Mouse (Mus musculus): ENCODE measurements around the gene Ccdc187. TPM values are rescaled to one million over a fixed set of nuclear protein-coding genes. Genes with fewer than 3 reads are reported as not detected.

Gene Ccdc187
- polyA plus RNA-seq, 1 experiment from 2014 or later: not detected

DNA sequence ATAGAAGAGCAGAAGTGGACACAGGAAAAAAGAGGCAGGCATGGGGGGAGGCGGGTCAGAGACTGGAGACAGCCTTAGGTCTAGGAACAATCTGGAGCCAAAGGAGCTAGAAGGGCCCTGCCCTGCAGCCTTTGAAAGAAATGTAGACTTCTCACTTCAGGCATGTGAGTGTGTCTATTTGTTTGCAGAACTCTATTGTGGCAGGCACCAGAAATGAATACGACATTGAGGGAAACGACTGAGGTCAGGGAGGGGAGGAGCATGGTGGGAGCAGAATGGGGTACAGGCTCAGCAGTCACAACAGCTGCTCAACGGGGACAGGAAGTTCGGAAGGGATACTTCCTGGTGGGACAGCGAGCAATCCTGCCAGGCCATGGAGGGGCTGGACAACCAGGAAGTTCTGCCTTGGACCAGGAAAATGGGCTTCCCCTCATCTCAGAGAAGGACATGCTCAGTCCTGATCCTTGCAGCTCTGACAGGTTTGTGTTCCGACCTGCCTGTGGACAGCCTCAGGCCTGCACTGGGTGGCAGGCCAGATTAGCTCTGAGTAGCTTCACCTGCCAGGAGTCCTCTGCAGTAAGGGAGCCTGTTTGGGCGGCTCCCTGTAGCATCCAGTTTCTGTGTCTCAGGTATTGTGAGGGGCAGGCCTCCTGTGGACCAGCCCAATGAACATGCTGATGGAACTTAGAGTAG is 41.7 kb downstream of the Ccdc187 start:
- no peak for DNase-seq (ENCODE audit: low spot score)
- peaks cover 76% of the 10 kb centered on the region for H3K27me3 ChIP-seq (ENCODE audit: insufficient read depth, poor library complexity, severe bottlenecking)
- H3K4me3 ChIP-seq: no peak overlapping the region
- H3K9me3 ChIP-seq: no peaks in the 10 kb centered on the region
- 61% methylated on average over 8 of the region's 8 CpGs for WGBS
- H3K36me3 ChIP-seq: no peaks in the 10 kb centered on the region
- H3K27ac ChIP-seq: no peak overlapping the region
- no peaks in the 10 kb centered on the region for H3K4me1 ChIP-seq

DNA sequence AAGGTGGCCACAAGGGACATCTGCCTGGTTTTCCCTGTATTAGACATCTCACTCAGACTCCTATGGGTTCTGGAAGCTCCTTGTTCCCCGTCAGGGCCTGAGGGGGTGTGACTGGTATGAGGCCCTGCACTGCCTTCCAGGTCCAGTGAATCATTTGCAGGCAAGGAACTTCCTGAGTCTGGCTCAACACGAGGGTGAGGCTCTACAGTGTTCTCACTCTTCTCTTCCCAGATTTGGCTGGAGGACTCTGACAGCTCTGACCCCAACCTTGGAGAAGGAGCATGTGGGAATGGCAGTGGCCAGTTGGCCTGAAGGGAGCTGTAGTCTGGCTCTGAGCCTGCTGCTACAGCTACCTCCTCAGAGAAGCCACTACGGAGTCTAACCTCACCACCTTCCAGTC is 46.8 kb downstream of the Ccdc187 start:
- no peak for DNase-seq (ENCODE audit: low spot score)
- H3K4me3 ChIP-seq: no peak overlapping the region
- no peaks in the 10 kb centered on the region for H3K9me3 ChIP-seq
- H3K27me3 ChIP-seq (ENCODE audit: insufficient read depth, poor library complexity, severe bottlenecking): peaks cover 43% of the 10 kb centered on the region
- H3K27ac ChIP-seq: no peak overlapping the region
- 51% methylated on average over 3 of the region's 3 CpGs for WGBS
- H3K36me3 ChIP-seq: no peaks in the 10 kb centered on the region
- no peaks in the 10 kb centered on the region for H3K4me1 ChIP-seq

DNA sequence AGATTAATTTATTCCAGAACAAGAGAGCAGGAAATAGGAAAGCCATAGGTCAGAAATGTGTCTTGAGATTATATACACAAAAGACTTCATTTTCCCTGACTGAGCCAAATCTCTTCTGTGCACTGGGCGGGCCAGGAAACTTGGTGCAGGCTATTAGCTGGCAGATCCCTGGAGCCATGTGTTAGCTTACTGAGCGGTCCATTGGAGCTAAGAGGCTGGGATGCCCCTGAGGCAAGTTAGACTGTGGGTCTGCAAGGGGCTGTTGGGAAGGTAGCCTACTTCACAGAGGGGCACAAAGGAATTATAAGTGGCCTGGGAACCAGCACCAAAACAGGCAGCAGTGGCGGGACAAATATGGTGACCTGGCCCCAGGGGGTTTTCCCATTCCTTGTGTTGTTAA is 53.5 kb downstream of the Ccdc187 start:
- Histone ChIP-seq H3K36me3 (no peaks in the 10 kb centered on the region), H3K27ac (no peak overlapping the region), H3K4me3 (no peak overlapping the region), H3K9me3 (no peaks in the 10 kb centered on the region), H3K27me3 (ENCODE audit: insufficient read depth, poor library complexity, severe bottlenecking) (no peaks in the 10 kb centered on the region), H3K4me1 (peaks cover 12% of the 10 kb centered on the region)
- DNase-seq (ENCODE audit: low spot score): no peak
- WGBS: 71% methylated on average over 3 of the region's 3 CpGs

DNA sequence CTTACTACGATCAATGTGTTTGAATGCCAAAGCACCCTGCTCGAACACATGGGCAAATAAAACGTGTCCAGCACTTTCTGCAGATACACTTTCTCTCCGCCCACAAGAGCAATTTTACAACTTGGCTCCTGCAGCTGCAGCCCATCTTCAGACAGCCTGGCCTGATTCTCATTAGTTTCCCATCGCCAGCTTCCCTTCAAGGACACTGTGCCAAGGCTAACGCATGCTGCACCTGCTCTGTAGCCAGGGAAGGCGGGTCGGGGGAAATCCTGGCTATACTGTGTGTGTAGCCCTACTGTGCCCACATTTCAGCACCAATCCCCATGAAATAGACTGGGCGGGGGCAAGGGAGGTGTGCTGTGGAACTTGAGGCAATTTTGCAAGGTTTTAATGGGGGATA is 54.0 kb downstream of the Ccdc187 start:
- no peak overlapping the region for H3K27ac ChIP-seq
- peaks cover 14% of the 10 kb centered on the region for H3K4me1 ChIP-seq
- no peak overlapping the region for H3K4me3 ChIP-seq
- no peaks in the 10 kb centered on the region for H3K36me3 ChIP-seq
- no peak for DNase-seq (ENCODE audit: low spot score)
- H3K27me3 ChIP-seq (ENCODE audit: insufficient read depth, poor library complexity, severe bottlenecking): no peaks in the 10 kb centered on the region
- no peaks in the 10 kb centered on the region for H3K9me3 ChIP-seq
- WGBS: 67% methylated on average over 9 of the region's 9 CpGs

DNA sequence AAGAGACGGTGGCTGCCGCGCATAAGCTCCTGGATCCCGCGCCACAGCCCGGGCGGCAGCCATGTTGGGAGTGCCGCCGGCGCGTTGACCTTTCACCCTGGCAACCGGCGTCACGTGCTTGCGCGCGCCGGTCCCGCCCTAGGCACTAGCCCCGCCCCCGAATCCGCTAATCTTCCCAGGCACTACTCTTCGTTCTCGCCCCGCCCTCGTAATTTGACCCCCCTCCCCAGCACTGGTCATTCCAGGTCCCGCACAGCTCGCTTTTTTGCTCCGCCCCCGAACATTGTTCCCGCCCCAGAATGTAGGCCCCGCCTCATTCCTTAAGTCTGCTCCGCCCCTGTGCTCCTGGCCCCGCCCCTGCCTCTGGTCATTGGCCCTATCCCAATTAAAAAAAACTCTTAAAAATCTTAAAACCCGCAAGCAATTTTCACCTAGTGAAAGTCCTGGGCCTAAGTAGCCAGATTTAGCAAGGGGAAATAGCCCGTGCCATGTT is 57.0 kb downstream of the Ccdc187 start, which contains the start of gene Qsox2:
TSS of gene Qsox2 (minus strand) at position 236 of the 493 bp plus-strand sequence.
- Histone ChIP-seq H3K4me1 (peaks cover 38% of the 10 kb centered on the region), H3K27me3 (ENCODE audit: insufficient read depth, poor library complexity, severe bottlenecking) (no peaks in the 10 kb centered on the region), H3K4me3 (peak within 1 kb of the TSS; percentile 94), H3K27ac (peak within 1 kb of the TSS; percentile 91), H3K36me3 (no peaks in the 10 kb centered on the region), H3K9me3 (no peaks in the 10 kb centered on the region)
- 1% methylated on average over 36 of the region's 36 CpGs for WGBS
- peak; percentile 99 for DNase-seq (ENCODE audit: low spot score)

DNA sequence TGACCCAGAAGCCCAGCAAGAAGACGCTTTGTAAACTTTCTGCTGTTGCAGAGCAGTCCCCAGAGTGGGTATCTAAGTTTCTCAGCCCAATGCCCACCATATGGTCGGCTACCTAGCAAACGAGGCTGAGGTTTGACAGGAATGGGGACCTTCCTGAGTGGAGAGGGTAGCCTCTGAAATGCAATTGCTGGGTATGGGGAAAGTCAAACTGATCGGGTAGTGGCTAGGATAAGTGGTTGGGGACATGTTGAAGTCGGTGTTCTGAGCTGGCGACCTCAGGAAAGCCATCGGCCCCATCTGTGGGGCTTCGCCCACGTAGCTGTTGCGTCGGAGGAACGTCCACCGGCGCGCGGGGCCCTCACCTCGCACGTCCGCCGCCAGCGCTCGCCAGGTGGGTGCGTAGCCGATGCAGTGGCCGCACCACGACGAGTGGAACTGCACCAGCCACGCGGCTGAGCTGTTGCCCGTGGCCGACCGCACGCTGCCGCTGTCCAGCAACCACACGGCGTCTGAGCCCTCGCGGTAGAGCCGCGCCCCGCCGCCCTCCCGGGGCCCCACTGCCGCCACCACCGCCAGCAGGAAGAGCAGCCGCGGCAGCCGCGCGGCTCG is 57.6 kb downstream of the Ccdc187 start:
- WGBS: under 1% methylated on average over 51 of the region's 51 CpGs
- H3K27ac ChIP-seq: peak overlapping the region; percentile 91
- H3K4me3 ChIP-seq: peak overlapping the region; percentile 94
- peaks cover 43% of the 10 kb centered on the region for H3K4me1 ChIP-seq
- no peaks in the 10 kb centered on the region for H3K27me3 ChIP-seq (ENCODE audit: insufficient read depth, poor library complexity, severe bottlenecking)
- no peak for DNase-seq (ENCODE audit: low spot score)
- no peaks in the 10 kb centered on the region for H3K36me3 ChIP-seq
- H3K9me3 ChIP-seq: no peaks in the 10 kb centered on the region

DNA sequence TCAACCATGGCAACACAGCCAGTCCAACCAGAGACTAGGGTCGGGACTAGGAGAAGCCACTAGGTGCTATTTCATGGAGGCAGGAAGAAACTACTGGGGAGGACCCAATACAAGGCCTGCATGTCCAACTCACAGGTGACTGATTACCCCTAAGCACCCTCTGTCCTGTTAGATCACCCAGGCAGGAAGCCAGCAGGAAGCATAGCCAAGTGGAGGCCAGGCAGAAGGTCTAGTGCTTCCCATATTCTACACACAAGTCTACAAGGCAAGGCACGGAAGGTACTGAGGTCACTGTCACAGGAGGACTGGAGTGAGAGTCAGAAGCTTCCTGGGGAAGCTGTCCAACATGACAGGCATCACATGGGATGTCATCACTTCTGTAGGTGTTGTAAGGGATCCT is 59.6 kb downstream of the Ccdc187 start:
- 0 out of 2 replicates have a peak overlapping the region, but pooled peaks have one; percentile 12 for H3K4me3 ChIP-seq
- no peaks in the 10 kb centered on the region for H3K27me3 ChIP-seq (ENCODE audit: insufficient read depth, poor library complexity, severe bottlenecking)
- 70% methylated on average over 2 of the region's 2 CpGs for WGBS
- H3K36me3 ChIP-seq: no peaks in the 10 kb centered on the region
- no peak overlapping the region for H3K27ac ChIP-seq
- peaks cover 49% of the 10 kb centered on the region for H3K4me1 ChIP-seq
- no peaks in the 10 kb centered on the region for H3K9me3 ChIP-seq
- DNase-seq (ENCODE audit: low spot score): no peak

DNA sequence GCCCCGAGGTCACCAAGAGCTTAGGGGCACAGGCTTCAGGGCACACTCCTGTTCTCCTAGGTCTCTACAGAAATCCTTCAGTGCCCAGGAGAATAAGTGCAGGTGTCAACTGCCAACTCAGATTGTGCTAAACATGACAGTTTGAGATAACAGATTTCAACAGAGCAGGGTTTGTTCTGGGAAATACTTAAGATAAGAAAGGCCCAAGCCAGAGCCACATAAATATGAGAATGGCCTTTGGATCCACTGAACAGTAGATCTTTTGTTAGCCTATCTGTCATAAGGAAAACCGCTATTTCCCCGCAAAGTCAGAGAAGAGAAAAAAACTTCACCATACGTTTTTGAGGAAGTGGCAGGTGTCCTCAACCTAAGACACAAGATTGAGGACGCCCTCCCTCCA is 60.1 kb downstream of the Ccdc187 start:
- no peak for DNase-seq (ENCODE audit: low spot score)
- Histone ChIP-seq H3K27me3 (ENCODE audit: insufficient read depth, poor library complexity, severe bottlenecking) (no peaks in the 10 kb centered on the region), H3K4me3 (0 out of 2 replicates have a peak overlapping the region, but pooled peaks have one; percentile 12), H3K27ac (no peak overlapping the region), H3K4me1 (peaks cover 49% of the 10 kb centered on the region), H3K9me3 (no peaks in the 10 kb centered on the region), H3K36me3 (no peaks in the 10 kb centered on the region)
- WGBS: 57% methylated on average over 5 of the region's 5 CpGs

DNA sequence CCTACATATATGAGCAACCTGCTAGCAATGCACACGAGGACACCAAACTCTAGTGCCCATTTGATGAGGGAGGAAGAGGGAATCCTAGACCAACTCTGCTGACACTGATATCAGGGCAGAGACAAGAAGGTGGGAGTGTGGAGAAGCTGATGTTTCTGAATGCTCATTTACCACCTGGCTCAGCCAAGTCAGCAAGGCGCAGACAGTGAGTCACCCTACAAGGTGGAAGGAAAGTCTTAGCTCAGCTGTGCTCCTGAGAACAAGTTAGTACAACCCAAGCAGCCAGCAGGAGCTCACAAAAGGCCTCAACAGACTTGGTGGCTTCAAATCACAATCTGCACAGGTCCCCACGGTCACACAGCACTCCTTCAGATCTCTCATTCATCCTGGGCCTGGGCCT is 63.0 kb downstream of the Ccdc187 start:
- Histone ChIP-seq H3K27me3 (ENCODE audit: insufficient read depth, poor library complexity, severe bottlenecking) (no peaks in the 10 kb centered on the region), H3K36me3 (no peaks in the 10 kb centered on the region), H3K4me1 (peaks cover 42% of the 10 kb centered on the region), H3K9me3 (no peaks in the 10 kb centered on the region), H3K27ac (no peak overlapping the region), H3K4me3 (no peak overlapping the region)
- WGBS: 69% methylated on average over 3 of the region's 3 CpGs
- no peak for DNase-seq (ENCODE audit: low spot score)

DNA sequence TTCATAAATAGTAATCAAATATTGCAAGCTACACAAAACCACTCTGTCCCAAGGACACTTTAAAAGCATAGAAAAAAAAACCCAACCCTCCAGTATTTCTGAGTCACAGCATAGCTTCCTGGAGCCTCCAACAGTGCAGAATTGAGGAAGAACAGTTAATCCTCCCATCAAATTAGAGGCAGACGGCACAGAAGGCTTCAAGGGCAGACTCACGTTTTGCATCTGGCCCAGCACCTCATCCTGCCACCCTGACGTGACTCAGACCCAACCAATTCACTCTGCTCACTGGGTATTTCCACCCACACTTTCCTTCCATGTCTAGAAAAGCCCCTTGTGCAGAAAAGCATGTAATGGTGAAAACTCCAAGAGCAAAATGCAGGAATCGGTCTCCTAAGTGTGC is 64.1 kb downstream of the Ccdc187 start:
- peaks cover 34% of the 10 kb centered on the region for H3K4me1 ChIP-seq
- no peaks in the 10 kb centered on the region for H3K27me3 ChIP-seq (ENCODE audit: insufficient read depth, poor library complexity, severe bottlenecking)
- no peak overlapping the region for H3K27ac ChIP-seq
- no peak for DNase-seq (ENCODE audit: low spot score)
- 59% methylated on average over 4 of the region's 4 CpGs for WGBS
- no peak overlapping the region for H3K4me3 ChIP-seq
- H3K36me3 ChIP-seq: no peaks in the 10 kb centered on the region
- no peaks in the 10 kb centered on the region for H3K9me3 ChIP-seq

DNA sequence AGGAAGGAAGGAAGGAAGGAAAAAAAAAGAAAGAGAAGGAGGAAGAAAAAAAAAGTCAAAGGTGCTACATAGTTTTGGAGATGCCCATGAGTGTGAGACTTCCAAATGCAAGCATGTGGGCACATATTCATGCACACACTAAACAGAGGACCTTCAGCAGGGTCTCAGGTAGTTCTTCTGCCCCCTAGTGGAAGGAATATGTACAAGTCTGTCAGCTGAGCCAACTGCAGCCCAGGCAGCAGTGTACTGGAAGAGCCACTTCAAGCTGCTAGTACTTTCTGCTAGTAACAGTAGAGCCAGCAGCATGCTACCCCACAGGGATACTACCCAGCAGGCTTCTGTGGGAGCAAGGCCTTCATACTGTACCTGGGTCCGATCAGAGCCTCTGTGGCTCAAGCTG is 66.6 kb downstream of the Ccdc187 start:
- H3K9me3 ChIP-seq: no peaks in the 10 kb centered on the region
- H3K27ac ChIP-seq: no peak overlapping the region
- H3K36me3 ChIP-seq: peaks cover 20% of the 10 kb centered on the region; the same call in 1 of the 2 replicates
- H3K4me1 ChIP-seq: peaks cover 12% of the 10 kb centered on the region
- 39% methylated on average over 1 of the region's 1 CpGs for WGBS
- DNase-seq (ENCODE audit: low spot score): peak; percentile 83
- no peaks in the 10 kb centered on the region for H3K27me3 ChIP-seq (ENCODE audit: insufficient read depth, poor library complexity, severe bottlenecking)
- no peak overlapping the region for H3K4me3 ChIP-seq

DNA sequence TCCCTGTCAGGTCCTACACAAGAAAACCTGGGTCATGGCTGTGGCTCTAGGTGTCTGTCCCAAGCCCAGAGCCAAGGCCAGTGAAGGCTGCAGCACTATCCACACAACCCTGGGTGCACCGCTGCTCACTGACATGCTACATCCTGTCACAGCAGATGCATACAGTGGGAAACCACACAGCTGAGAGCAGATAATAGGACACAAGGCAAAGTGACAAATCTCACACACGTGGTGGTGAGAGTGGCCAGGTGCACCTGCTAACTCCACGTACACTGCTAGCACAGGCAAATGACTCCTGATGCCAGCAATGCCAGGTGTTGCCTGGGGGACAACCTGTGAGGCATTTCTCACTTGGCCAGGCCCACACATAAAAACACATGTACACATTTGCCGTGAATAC is 69.1 kb downstream of the Ccdc187 start:
- no peak overlapping the region for H3K4me3 ChIP-seq
- DNase-seq (ENCODE audit: low spot score): no peak
- H3K36me3 ChIP-seq: peaks cover 44% of the 10 kb centered on the region
- WGBS: 93% methylated on average over 4 of the region's 4 CpGs
- H3K4me1 ChIP-seq: no peaks in the 10 kb centered on the region
- no peaks in the 10 kb centered on the region for H3K27me3 ChIP-seq (ENCODE audit: insufficient read depth, poor library complexity, severe bottlenecking)
- H3K9me3 ChIP-seq: no peaks in the 10 kb centered on the region
- no peak overlapping the region for H3K27ac ChIP-seq

DNA sequence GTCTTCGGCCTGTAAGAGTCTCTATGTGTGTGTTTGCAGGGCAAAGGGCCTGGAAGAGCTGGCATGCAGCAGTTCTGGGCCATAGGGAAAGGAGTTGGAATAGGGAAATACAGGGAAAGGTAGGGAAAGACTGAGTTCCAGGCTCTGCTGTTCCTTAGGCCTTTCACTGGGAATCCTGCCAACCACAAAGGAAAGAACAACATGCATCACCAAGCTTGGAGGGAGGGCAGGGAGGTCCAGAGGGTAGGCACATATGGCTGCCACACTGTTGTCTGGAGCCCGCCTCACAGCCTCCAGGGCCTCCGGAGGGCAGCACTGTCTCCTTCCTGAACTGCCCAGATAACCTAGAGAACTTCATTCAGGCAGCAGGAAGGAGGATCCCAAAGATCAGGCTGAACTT is 70.4 kb downstream of the Ccdc187 start:
- Histone ChIP-seq H3K4me3 (no peak overlapping the region), H3K4me1 (no peaks in the 10 kb centered on the region), H3K36me3 (peaks cover 56% of the 10 kb centered on the region), H3K9me3 (no peaks in the 10 kb centered on the region), H3K27me3 (ENCODE audit: insufficient read depth, poor library complexity, severe bottlenecking) (no peaks in the 10 kb centered on the region), H3K27ac (no peak overlapping the region)
- WGBS: 74% methylated on average over 3 of the region's 3 CpGs
- DNase-seq (ENCODE audit: low spot score): no peak
